Mouse (Mus musculus): ENCODE data around the gene Rilpl1.

DNA sequence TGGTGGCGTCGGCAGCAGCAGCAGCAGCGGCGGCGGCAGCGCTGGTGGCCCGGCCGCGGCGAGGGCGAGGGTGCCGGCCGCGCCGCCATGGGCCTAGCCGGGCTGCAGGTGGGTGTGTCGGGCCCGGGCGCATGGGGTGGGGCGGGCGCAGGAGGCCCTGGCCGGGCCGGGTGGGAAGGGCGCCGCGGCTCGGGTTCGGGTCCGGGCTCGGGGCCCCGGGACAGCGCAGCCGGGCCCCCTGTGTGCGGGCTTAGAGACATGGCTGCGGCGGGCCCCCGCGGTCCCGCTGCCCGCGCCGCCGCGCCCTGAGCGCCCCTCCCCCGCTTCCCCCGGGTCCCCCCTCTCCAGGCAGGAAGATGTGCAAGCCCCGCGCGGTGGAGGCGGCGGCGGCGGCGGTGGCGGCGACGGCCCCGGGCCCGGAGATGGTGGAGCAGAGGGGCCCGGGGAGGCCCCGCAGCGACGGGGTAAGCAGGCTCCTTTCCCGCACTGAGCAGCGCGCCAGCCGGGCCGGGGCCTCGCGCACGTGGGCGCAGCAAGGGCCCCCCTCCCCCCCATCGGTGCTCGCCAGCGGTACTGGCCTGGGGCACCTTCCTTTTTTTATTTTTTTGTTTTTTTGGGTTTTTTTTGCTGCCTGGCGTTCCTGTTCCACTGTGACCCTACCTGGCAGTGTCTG, 85.4 kb downstream of the Rilpl1 start:
- TF ChIP-seq ZC3H11A (IDR thresholded peaks at IDR 0.05; ENCODE audit: borderline replicate concordance, low read depth, low read length) (no peak), CHD2 (IDR thresholded peaks at IDR 0.05; ENCODE audit: low read depth, low read length) (no peak)
